Mouse (Mus musculus): ENCODE data around the gene Gtf2e1. TPM values are rescaled to one million over a fixed set of nuclear protein-coding genes. Genes with fewer than 3 reads are reported as not detected.

Gene Gtf2e1
- polyA plus RNA-seq, 1 experiment from 2014 or later: 47.5 TPM

GRCm38 (mm10) chr16:37571554-37571953 lies 32.0 kb upstream of the Gtf2e1 start:
- peaks cover 29% of the 10 kb centered on the region for H3K36me3 ChIP-seq
- 84% methylated on average over 3 of the region's 3 CpGs for WGBS
- H3K27ac ChIP-seq: 0 out of 2 replicates have a peak overlapping the region, but pooled peaks have one; percentile 16
- peaks cover 8% of the 10 kb centered on the region for H3K9me3 ChIP-seq
- no peak for DNase-seq (ENCODE audit: low spot score)
- H3K4me3 ChIP-seq: no peak overlapping the region
- peaks cover 4% of the 10 kb centered on the region; the same call in 1 of the 2 replicates for H3K4me1 ChIP-seq (replicated peaks)
- H3K27me3 ChIP-seq (ENCODE audit: insufficient read depth, poor library complexity, severe bottlenecking): no peaks in the 10 kb centered on the region

GRCm38 (mm10) chr16:37567113-37568050 lies 27.8 kb upstream of the Gtf2e1 start:
- WGBS: 88% methylated on average over 12 of the region's 12 CpGs
- Histone ChIP-seq H3K27ac (no peak overlapping the region), H3K36me3 (peaks cover 25% of the 10 kb centered on the region), H3K9me3 (peaks cover under 1% of the 10 kb centered on the region; the same call in 1 of the 2 replicates), H3K4me3 (no peak overlapping the region), H3K27me3 (ENCODE audit: insufficient read depth, poor library complexity, severe bottlenecking) (no peaks in the 10 kb centered on the region), H3K4me1 (replicated peaks) (0 out of 2 replicates have a peak, but pooled peaks cover 4% of the 10 kb centered on the region)
- DNase-seq (ENCODE audit: low spot score): no peak

- Histone ChIP-seq H3K27me3 (ENCODE audit: insufficient read depth, poor library complexity, severe bottlenecking) (no peaks in the 10 kb centered on the region), H3K4me3 (no peak overlapping the region), H3K4me1 (replicated peaks) (0 out of 2 replicates have a peak, but pooled peaks cover 4% of the 10 kb centered on the region), H3K9me3 (no peaks in the 10 kb centered on the region), H3K27ac (no peak overlapping the region), H3K36me3 (peaks cover 12% of the 10 kb centered on the region)
- 80% methylated on average over 6 of the region's 6 CpGs for WGBS
- no peak for DNase-seq (ENCODE audit: low spot score)
These were observed 26.5 kb upstream of the Gtf2e1 start for GRCm38 (mm10) chr16:37566107-37566506.

- Histone ChIP-seq H3K4me3 (no peak overlapping the region), H3K4me1 (replicated peaks) (0 out of 2 replicates have a peak, but pooled peaks cover 4% of the 10 kb centered on the region), H3K36me3 (0 out of 2 replicates have a peak, but pooled peaks cover 10% of the 10 kb centered on the region), H3K9me3 (no peaks in the 10 kb centered on the region), H3K27ac (no peak overlapping the region), H3K27me3 (ENCODE audit: insufficient read depth, poor library complexity, severe bottlenecking) (no peaks in the 10 kb centered on the region)
- no peak for DNase-seq (ENCODE audit: low spot score)
- 97% methylated on average over 1 of the region's 1 CpGs for WGBS
These were observed 25.5 kb upstream of the Gtf2e1 start for GRCm38 (mm10) chr16:37565117-37565516.

GRCm38 (mm10) chr16:37562961-37563360 lies 23.4 kb upstream of the Gtf2e1 start:
- H3K27ac ChIP-seq: no peak overlapping the region
- 91% methylated on average over 5 of the region's 5 CpGs for WGBS

GRCm38 (mm10) chr16:37562414-37562813 lies 22.8 kb upstream of the Gtf2e1 start:
- no peak overlapping the region for H3K27ac ChIP-seq
- no peak overlapping the region for H3K4me3 ChIP-seq
- 0 out of 2 replicates have a peak, but pooled peaks cover 4% of the 10 kb centered on the region for H3K4me1 ChIP-seq (replicated peaks)
- peaks cover 33% of the 10 kb centered on the region for H3K36me3 ChIP-seq
- WGBS: 72% methylated on average over 6 of the region's 6 CpGs
- H3K27me3 ChIP-seq (ENCODE audit: insufficient read depth, poor library complexity, severe bottlenecking): no peaks in the 10 kb centered on the region
- DNase-seq (ENCODE audit: low spot score): no peak
- H3K9me3 ChIP-seq: no peaks in the 10 kb centered on the region

More at GRCm38 (mm10) chr16:37562961-37563360, 23.4 kb upstream of the Gtf2e1 start:
- Histone ChIP-seq H3K4me3 (no peak overlapping the region), H3K9me3 (no peaks in the 10 kb centered on the region), H3K4me1 (replicated peaks) (0 out of 2 replicates have a peak, but pooled peaks cover 4% of the 10 kb centered on the region), H3K27me3 (ENCODE audit: insufficient read depth, poor library complexity, severe bottlenecking) (no peaks in the 10 kb centered on the region), H3K36me3 (peaks cover 28% of the 10 kb centered on the region)
- no peak for DNase-seq (ENCODE audit: low spot score)

- H3K36me3 ChIP-seq: peaks cover 12% of the 10 kb centered on the region
- no peak for DNase-seq (ENCODE audit: low spot score)
- 94% methylated on average over 3 of the region's 3 CpGs for WGBS
- no peaks in the 10 kb centered on the region for H3K27me3 ChIP-seq (ENCODE audit: insufficient read depth, poor library complexity, severe bottlenecking)
- H3K4me3 ChIP-seq: no peak overlapping the region
- H3K9me3 ChIP-seq: no peaks in the 10 kb centered on the region
- no peak overlapping the region for H3K27ac ChIP-seq
- H3K4me1 ChIP-seq (replicated peaks): 0 out of 2 replicates have a peak, but pooled peaks cover 9% of the 10 kb centered on the region
These were observed 13.2 kb upstream of the Gtf2e1 start for GRCm38 (mm10) chr16:37552824-37553223.

GRCm38 (mm10) chr16:37550981-37551380 lies 11.4 kb upstream of the Gtf2e1 start:
- no peaks in the 10 kb centered on the region for H3K27me3 ChIP-seq (ENCODE audit: insufficient read depth, poor library complexity, severe bottlenecking)
- no peaks in the 10 kb centered on the region for H3K9me3 ChIP-seq
- DNase-seq (ENCODE audit: low spot score): no peak
- 0 out of 2 replicates have a peak, but pooled peaks cover 2% of the 10 kb centered on the region for H3K36me3 ChIP-seq
- H3K27ac ChIP-seq: no peak overlapping the region; the same call in 1 of the 2 replicates
- 86% methylated on average over 2 of the region's 2 CpGs for WGBS
- 0 out of 2 replicates have a peak, but pooled peaks cover 12% of the 10 kb centered on the region for H3K4me1 ChIP-seq (replicated peaks)
- no peak overlapping the region for H3K4me3 ChIP-seq

GRCm38 (mm10) chr16:37550266-37550665 lies 10.7 kb upstream of the Gtf2e1 start:
- DNase-seq (ENCODE audit: low spot score): no peak
- H3K9me3 ChIP-seq: no peaks in the 10 kb centered on the region
- H3K4me1 ChIP-seq (replicated peaks): 0 out of 2 replicates have a peak, but pooled peaks cover 12% of the 10 kb centered on the region
- H3K36me3 ChIP-seq: 0 out of 2 replicates have a peak, but pooled peaks cover 2% of the 10 kb centered on the region
- H3K27ac ChIP-seq: no peak overlapping the region
- H3K27me3 ChIP-seq (ENCODE audit: insufficient read depth, poor library complexity, severe bottlenecking): no peaks in the 10 kb centered on the region
- 68% methylated on average over 3 of the region's 3 CpGs for WGBS
- H3K4me3 ChIP-seq: no peak overlapping the region

- no peak overlapping the region for H3K4me3 ChIP-seq
- no peaks in the 10 kb centered on the region for H3K27me3 ChIP-seq (ENCODE audit: insufficient read depth, poor library complexity, severe bottlenecking)
- H3K36me3 ChIP-seq: peaks cover 10% of the 10 kb centered on the region
- no peaks in the 10 kb centered on the region for H3K9me3 ChIP-seq
- 0 out of 2 replicates have a peak, but pooled peaks cover 12% of the 10 kb centered on the region for H3K4me1 ChIP-seq (replicated peaks)
- no peak overlapping the region for H3K27ac ChIP-seq
- no peak for DNase-seq (ENCODE audit: low spot score)
- WGBS: 87% methylated on average over 5 of the region's 5 CpGs
These were observed 6.7 kb upstream of the Gtf2e1 start for GRCm38 (mm10) chr16:37546312-37546711.

GRCm38 (mm10) chr16:37540776-37541175 lies 1.2 kb upstream of the Gtf2e1 start:
- no peaks in the 10 kb centered on the region for H3K9me3 ChIP-seq
- no peak for DNase-seq (ENCODE audit: low spot score)
- no peaks in the 10 kb centered on the region for H3K27me3 ChIP-seq (ENCODE audit: insufficient read depth, poor library complexity, severe bottlenecking)
- 87% methylated on average over 6 of the region's 6 CpGs for WGBS
- H3K4me3 ChIP-seq: peak overlapping the region; percentile 90
- H3K4me1 ChIP-seq (replicated peaks): peaks cover 23% of the 10 kb centered on the region
- H3K27ac ChIP-seq: peak overlapping the region; percentile 99
- peaks cover 12% of the 10 kb centered on the region for H3K36me3 ChIP-seq

GRCm38 (mm10) chr16:37539240-37539610 lies 364 bp downstream of the Gtf2e1 start:
- H3K27me3 ChIP-seq (ENCODE audit: insufficient read depth, poor library complexity, severe bottlenecking): no peaks in the 10 kb centered on the region
- H3K4me1 ChIP-seq (replicated peaks): peaks cover 23% of the 10 kb centered on the region
- under 1% methylated on average over 22 of the region's 22 CpGs for WGBS
- H3K27ac ChIP-seq: peak overlapping the region; percentile 99
- H3K36me3 ChIP-seq: peaks cover 27% of the 10 kb centered on the region
- H3K4me3 ChIP-seq: peak overlapping the region; percentile 90
- DNase-seq (ENCODE audit: low spot score): no peak
- no peaks in the 10 kb centered on the region for H3K9me3 ChIP-seq

All from hindbrain, embryonic 10.5 days (tissue).